Mouse (Mus musculus): ENCODE measurements around the gene Cacna2d3.

The Cacna2d3 gene

DNA sequence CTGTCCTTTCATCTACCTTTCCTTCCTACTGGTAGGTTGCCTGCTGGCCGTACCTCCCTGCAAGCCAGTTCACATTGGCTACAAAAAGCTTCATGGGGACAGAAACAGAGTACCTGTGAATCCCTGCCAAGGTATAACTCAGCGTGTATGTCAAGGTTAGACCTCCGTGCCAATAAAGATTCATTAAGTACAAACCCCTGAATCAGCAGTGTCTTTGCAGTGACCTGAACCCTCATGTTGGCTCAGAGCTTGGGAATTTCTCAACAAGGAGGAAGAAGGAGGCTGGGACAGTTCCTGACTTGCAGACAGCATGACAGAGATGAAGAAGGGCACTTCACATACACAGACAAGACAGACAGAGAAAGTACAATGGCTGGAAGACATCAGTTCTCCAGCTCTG lies 225.1 kb downstream of the Cacna2d3 start:
- DNase-seq (ENCODE audit: low read depth, low spot score): no peak

DNA sequence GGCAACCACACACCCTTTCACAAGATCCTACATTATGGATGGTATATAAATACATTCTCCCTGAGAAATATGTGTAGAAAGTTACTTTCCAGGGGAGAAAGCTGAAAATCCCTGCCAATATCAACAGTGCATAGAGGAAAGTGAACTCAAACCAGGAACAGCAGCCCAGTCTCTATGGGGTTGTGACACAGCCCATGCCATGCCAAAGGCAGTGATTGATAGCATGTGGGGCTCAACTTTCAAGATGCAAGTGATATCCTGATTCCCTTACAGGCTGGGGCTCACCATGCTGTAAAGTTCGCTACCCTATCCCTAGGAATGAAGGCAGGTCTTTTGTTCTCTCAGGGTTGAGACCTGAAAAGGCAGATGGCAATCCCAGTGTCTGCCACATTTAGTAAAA lies 229.9 kb downstream of the Cacna2d3 start:
- DNase-seq (ENCODE audit: low read depth, low spot score): no peak

DNA sequence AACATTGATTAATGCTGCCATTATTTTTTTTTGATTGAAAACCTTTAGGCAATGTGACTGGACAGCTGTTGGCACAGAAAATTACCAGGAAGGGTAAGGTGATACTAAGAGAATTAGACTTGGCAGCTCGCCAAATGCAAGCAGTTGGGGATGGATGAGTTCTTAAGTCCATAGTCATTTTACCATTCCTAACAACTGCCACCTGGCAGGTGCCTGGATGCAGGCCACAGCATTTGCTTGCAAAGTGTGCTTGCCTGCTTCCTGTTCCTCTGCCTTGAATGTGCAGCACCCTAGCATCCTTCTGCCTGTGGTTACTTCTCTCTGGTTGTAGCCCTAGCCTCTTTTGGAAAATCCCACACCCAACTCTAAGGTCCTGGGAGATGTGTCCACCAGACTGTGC lies 236.2 kb downstream of the Cacna2d3 start:
- no peak for DNase-seq (ENCODE audit: low read depth, low spot score)

DNA sequence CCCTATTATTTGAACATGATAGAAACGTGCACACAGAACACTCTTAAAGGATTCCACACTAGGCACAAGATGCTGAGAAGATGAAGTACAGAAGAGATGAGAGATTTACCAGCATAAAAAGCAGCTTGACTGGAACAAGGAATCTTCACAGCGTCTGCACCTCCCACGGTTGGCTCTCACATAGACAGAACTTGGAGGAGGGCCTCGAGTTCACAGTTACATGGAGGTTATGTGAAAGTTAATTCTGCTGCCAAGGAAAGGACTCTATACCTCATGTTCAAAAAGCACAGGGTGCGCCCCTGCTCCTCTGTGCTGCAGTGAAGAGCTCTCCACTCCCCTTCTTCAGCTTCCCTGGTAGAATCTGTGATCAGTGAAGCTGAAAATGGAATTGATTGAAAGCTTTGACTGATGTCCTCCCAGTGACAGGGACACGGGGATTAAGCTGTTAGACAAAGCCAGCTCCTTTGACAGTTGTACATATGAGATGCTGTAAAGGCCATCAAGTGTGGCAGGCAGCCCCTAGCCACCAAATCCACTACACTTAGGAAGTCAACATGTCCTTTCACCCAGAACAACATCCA lies 243.2 kb downstream of the Cacna2d3 start:
- no peak for DNase-seq (ENCODE audit: low read depth, low spot score)

DNA sequence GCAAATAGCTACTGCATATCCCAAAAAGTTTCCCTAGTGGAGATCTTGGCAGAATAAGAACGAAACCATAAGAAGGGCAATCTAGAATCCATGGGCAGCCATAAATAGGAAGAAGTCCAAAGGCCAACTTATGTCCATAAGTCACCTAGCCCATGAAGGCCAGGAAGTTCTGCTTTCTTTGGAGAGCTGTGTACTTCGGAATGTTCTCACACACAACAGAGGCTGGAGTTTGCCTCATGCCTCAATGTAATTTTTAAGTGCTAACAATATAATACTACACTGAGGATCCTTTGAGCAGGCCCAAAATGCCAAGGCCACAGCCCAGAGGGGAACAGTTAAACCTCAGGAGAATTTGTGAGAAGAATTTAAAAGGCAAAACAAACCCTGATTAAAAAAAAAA lies 257.4 kb downstream of the Cacna2d3 start:
- no peak for DNase-seq (ENCODE audit: low read depth, low spot score)

DNA sequence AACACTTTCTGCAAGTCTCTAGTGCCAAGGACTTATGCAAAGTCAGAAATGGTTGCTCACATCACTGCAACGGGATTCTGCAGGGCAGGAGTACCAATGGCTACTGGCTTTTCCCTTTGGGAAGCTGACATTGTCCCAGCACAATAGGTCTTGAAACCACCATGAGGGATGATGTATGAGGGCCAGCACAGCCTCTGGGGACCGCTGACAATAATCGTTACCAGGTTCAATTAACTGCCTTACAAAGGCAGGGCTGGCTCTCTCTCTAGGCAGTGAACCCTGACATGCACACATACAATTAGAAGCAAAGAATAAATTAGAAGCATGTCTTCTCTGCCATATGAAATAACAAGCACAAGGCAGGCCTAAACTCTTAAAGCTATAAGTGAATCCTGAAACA lies 272.5 kb downstream of the Cacna2d3 start:
- no peak for DNase-seq (ENCODE audit: low read depth, low spot score)

DNA sequence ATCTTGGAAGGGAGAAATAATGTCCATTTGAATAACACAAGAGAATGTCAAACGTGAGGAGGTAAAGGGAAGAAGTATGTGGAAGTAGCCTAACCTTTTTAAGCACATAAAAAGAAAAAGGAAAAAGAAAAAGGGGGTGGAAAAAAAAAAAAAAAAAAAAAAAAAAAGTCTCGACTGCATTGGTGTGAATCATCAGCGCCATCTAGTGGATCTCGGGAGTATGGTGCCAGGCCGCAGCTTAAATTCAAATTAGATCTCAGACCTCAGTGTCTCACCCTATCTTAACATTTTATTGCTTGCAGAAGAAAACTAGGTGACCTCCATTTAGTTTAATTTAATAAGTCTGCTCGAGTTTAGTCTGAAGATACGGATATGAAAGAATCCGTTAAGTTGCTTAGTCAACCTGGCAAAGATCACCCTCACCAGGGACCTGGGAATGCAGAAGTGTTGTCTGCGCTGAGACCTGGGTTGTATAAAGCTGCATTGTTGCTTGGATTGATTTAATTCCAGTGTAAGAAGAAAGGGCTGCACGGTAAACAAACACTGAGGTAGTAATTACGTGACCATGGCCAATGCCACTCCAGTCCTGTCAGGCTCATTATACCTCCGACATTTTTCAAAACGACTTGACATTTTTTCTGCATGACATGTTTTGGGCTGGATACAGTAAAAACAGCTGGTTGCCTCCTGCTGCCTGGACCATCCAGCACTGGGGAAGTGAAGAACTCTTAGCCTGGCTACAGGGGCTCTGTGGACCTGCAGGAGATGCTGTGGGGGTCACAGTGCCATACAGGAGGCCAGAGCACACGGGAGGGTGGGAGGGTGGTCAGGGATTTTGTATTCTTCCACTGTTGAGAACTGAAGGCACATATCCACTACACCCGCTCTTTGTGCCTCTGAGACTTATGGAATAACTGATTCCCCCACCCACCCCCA lies 278.3 kb downstream of the Cacna2d3 start:
- DNase-seq (ENCODE audit: low read depth, low spot score): no peak

DNA sequence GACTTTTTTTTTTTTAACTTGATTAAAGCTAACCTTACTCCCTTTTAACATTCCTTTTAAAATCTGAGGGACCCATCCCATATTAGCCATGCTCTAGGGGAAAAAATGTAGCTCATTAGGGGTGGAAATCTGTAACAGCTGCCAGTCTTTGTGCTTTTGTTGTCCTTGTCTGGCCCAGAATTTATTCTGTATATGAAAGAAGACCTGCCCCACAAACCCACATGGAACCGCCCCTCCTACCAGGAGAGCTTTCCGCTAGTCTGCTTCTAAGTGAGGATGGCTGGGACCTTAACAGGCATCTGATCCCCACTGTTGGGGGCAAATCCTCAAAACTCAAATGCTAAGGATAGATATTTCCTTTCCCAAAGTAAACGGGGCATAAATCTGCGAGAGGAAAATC lies 279.2 kb downstream of the Cacna2d3 start:
- no peak for DNase-seq (ENCODE audit: low read depth, low spot score)

DNA sequence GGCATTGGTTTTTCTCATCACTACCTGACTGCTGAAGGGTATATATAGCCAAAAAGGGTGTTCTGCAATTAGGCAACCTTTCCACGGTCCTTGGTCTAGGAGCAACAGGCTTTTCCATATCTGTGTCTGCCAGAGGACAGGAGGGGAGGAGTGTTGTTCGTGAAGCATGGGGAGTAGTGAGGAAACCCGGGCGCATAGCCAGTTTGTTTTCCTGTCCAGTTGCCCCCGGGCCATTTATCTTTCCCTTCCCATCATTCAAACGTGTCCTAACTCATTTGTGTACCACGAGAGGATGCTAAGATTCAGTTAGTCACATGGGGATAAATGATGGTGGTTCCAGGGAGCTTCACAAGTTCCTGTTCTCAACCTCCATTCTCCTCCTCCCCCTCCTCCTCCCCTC lies 283.0 kb downstream of the Cacna2d3 start:
- no peak for DNase-seq (ENCODE audit: low read depth, low spot score)

DNA sequence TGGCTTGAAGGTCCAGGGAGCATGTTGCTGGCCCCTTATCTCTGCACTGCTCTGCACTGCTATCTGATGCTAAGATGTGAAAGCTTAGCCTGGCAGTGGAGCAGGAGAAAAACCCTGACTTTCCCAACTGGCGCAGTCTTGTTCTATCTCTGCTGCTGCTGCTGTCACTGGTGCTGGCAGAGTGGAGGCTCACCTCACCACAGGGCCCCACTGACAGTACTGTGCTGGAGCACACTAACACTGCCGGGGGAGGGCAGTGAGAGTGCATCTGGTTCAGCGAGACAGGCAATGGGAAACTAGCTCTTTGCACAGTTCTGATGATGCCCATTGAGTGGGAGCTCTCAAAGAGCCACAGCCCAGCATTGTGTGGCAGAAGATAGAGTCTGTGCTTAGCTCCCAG lies 283.4 kb downstream of the Cacna2d3 start:
- DNase-seq (ENCODE audit: low read depth, low spot score): no peak

DNA sequence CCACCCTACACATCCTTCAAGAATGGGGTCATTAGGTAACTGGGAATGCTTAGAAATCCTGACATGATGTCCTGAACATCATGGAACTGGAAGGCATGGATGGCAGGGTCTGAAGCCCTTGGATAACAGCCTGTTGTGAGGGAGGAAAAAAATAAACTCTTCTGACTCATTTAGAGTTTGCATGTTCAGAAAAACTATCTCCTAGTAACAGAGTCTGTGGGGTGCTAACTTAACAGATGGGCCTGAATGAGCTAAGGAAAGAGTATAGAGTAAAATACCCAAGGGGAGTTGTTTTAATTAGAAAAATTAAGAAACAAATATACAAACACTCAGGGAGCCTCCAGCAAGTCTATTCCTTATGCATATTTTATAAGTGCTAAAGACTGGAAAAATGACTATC lies 286.5 kb downstream of the Cacna2d3 start:
- no peak for DNase-seq (ENCODE audit: low read depth, low spot score)

DNA sequence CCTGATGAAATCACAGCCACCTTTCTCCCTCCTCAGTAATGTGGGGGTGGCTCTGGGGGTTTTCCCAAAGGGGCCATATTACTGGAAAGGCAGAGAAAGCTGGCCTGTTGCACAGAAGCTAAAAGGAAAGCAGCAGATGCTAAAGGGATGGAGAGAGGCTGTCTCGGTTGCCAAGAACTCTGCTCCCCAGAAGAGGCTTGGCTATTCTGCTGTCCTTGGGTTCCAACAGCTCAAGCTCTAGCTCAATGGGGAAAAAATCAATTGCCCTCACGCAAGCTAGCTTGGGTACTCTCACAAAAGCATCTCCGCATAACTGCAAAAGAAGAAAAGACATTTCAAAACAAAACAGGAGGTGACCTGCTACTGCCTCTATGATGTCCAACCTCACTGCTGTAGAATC lies 287.9 kb downstream of the Cacna2d3 start:
- DNase-seq (ENCODE audit: low read depth, low spot score): no peak

DNA sequence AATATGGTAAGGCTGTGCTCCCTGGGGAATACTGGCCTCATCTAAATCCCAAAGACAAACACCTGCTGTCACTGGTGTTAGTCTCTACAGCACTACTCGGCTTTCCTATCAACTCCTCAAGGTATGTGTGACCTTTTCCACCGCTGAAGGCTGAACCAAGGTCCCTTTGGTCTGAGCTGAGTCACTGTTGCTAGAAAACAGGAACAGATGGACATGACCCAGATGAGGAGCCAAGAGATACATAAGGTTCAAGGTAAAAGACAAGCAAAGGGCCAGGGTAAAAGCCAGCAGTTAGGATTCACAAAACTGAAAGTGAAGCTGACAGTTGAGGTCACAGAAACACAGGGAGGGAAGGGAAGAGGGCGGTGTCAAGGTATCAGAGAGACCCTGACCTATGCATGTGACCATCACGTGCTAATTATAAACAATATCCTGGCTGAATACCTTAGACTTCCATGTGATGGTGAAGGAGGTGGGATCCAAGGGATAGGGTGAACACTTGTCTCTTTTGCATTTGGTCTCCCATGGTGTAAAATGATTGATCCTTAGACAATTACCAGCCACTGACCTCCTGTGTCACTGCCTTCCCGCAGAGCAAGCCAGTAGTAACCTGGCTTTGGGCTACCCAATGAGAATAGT lies 288.5 kb downstream of the Cacna2d3 start:
- DNase-seq (ENCODE audit: low read depth, low spot score): no peak

DNA sequence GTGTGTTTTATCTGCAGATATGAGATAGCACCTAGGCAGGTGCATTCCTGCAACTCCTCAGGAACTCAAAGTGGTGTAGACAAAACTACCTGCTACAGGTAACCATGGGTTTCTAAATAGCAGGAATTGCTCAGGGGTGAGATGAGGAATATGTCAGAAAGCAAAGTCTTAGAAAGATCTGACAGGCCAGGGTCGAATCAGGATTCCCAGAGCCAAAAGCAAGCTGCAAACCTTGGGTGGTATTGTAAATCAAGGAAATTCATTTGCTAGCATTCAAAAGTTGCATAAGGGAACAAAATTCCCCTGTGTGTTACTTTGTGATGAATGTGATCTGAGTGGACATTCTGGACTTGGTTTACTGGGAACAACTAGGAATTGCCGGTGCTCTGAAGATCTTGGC lies 291.9 kb downstream of the Cacna2d3 start:
- DNase-seq (ENCODE audit: low read depth, low spot score): no peak

DNA sequence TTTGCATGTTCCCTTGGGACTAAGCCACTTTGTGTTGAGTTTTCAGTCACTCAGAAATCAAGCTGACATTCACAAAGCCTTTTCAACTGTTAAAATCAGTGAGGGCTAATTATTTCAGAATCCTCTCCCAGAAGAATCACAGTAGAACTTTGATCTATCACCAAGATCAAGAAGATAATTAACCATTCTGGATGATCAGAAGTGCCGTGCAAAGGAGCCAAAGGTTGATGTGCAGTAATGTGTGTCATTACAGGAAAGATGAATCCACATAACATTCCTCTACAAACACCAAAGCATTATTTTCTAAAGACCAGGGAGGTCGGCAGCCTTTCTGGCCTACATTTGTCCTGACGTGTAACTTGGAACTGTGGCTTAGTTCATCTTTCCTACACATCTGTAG lies 296.0 kb downstream of the Cacna2d3 start:
- DNase-seq (ENCODE audit: low read depth, low spot score): no peak

DNA sequence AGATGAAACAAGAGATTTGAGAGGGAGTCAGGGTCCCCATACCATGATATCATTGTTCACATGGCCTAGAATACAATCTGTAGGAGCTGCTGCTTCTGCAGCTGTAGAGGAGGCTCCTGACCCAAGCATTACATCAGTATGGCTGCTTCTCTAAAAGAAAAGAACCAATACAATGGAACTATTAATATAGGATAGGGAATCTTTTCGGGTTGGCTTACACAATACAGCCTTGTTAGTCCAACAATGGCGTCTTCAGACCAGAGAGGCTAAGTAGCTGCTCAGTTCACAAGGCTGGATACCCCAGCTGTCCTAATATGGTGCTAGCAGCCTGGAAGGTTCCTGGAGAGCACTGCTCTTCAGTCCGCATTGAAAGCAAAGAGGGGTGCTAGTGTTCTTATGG lies 296.5 kb downstream of the Cacna2d3 start:
- DNase-seq (ENCODE audit: low read depth, low spot score): no peak

DNA sequence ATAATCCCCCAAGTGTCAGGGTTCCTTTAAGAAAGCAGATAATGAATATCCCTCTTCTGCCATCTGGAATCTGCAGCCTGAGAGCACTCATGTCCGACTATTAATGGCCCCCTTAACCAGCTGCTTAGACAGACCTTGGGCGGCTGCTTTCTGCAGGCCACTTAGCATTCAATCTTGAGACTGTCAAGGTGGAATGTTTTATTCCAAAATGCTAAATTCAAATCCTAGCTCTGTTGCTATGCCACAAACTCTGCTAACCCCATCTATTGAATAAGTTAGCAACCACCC lies 315.8 kb downstream of the Cacna2d3 start:
- no peak for DNase-seq (ENCODE audit: low read depth, low spot score)

DNA sequence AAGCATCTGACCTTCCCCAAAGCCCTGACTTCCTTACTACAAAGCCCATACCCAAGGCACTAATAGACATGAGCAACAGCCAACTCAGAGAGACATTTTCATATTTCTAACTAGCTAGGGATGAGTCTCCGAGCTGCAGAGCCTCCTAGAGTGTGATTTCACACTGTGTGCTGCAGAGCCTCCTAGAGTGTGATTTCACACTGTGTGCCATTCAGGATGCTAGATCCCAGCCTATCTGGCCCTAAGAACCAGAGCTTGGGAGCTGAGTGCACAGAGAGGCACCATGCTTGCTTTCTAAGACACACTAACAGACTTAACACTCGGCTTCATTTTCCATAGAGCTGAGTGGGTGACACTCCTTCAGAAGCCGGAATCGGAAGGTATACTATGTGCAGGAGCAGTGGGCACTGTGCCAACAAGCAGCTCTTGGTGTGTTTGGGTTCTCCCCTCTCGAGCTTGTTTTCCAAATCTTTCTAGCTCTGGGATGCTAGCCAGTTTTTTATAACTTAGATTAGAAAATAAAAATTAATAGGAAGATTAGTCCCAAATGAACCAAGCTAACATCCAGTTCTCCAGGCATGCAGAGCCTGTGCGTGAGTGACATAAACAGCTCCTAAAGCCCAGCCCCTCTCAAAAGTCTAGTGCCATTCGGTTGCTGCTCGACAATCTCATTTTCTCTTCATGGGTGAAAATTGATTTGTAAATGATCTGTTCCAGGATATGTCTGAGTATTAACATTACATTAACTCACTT lies 316.4 kb downstream of the Cacna2d3 start:
- DNase-seq (ENCODE audit: low read depth, low spot score): no peak

DNA sequence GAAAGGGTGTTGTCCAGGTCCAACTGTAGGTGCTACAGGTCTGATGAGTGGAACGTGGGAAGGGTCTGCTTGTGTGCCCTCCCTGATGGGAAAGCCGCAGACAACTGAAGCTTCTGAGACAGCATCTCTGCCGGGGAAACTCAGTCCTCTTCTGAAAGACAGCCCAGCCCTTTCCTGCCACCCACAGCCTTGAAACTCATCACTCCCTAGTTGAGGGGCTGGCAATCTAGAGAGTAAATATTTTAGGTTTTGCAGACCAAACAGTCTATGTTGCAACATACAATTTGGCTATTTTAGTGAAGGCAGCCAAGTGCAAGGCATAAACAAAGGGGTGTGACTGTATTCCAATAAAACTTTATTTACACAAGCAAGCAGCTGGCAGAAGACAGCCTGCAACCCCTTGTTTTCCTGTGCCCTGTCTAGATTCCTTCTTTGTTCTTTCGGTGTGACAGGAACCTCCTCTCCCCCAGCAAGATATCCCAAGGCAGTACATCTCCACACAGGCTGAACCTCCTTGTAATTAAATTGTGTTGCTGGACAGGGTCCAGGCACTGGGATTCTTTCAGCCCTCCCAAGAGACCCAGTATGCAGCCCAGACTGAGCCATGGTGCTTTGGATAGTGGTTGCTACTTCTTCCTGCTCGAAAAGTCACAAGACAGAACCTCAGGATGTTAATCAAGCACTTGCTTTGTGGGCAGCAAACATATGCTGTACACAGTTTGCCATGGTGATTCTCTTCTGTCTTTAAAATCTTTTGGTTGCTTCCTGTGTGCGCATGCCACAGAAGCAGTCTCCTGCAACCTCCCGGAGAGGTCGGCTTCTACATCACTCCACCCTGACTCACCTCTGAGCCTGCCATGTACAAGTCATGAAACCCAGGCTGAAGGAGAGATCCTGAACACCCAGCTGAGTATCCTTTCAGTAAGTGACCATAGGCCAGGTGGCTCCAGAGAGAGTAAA lies 317.5 kb downstream of the Cacna2d3 start:
- DNase-seq (ENCODE audit: low read depth, low spot score): no peak

DNA sequence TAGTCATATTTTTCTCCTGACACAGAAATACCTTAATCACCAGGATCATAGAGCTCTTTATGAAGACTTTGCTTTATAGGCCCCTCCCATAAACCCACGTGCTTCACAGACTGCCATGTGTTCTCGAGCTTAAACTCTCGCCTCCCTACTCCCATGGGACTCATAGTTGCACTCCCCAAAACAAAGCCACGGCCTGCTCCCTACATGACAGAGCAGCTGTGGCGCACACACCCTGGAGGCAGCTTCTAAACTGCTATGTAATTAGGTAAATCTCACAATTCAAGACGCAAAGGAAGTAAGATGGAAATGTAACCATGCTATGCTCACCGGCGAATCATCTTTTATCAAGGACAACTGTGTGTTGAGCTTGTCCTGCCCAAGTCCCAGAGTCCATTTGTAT lies 319.2 kb downstream of the Cacna2d3 start:
- DNase-seq (ENCODE audit: low read depth, low spot score): no peak

DNA sequence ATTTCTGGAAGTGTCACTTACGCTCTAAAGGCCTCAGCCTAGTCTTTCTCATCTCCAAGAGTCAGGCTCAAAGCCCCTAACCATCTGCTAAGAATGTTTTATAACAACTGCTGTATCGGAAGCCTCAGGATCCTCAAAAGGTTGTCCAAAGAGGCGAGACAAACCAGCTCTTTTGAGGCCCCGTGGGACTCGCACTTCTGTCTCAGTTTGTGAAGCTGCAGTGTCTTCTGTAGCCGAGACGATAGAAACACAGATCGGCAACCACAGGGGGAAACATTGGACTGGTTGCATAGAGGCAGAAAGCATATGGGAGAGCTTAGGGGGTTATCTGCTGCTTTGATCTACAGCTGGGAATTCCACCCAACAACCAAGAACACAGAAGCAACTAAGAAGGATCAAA lies 327.9 kb downstream of the Cacna2d3 start:
- no peak for DNase-seq (ENCODE audit: low read depth, low spot score)

All from c-Kit-negative CD71-positive TER-119-positive erythroid progenitor cells, embryonic 14.5 days (primary cell).